Mouse (Mus musculus): ENCODE results near the gene Eloa. TPM values are rescaled to one million over a fixed set of nuclear protein-coding genes. Genes with fewer than 3 reads are reported as not detected.
A peak's percentile ranks its signal among the peaks of the same experiment; 100 is the strongest.

The Eloa gene
- polyA plus RNA-seq, 1 experiment from 2014 or later = 38.2 TPM

GRCm38 (mm10) chr4:136027416-136028131 lies 6.0 kb upstream of the Eloa start:
- no peak overlapping the region for H3K9ac ChIP-seq (ENCODE audit: low read depth, low read length)
- H3K36me3 ChIP-seq (ENCODE audit: control insufficient read depth, insufficient read depth, low read length) = no peaks in the 10 kb centered on the region
- H3K4me2 ChIP-seq (replicated peaks; ENCODE audit: low read depth, low read length) = no peak overlapping the region
- H3K4me1 ChIP-seq (replicated peaks; ENCODE audit: control insufficient read depth, insufficient read depth, low read length) = peaks cover 6% of the 10 kb centered on the region
- no peaks in the 10 kb centered on the region for H3K27me3 ChIP-seq (ENCODE audit: control insufficient read depth, insufficient read depth, low read length)
- DNase-seq (ENCODE audit: low spot score) (no peak), ATAC-seq (ENCODE audit: low FRiP score) (no peak)
- no peak overlapping the region for H3K4me3 ChIP-seq (ENCODE audit: low read depth, low read length)
- no peak overlapping the region for H3K27ac ChIP-seq (ENCODE audit: low read depth, low read length)
- H3K9me3 ChIP-seq (ENCODE audit: control insufficient read depth, low read length) = no peaks in the 10 kb centered on the region
- WGBS = 72% methylated on average over 8 of the region's 8 CpGs

GRCm38 (mm10) chr4:136025350-136025749 lies 3.8 kb upstream of the Eloa start:
- Histone ChIP-seq H3K4me3 (ENCODE audit: low read depth, low read length) (no peak overlapping the region), H3K4me2 (replicated peaks; ENCODE audit: low read depth, low read length) (no peak overlapping the region), H3K9ac (ENCODE audit: low read depth, low read length) (no peak overlapping the region), H3K36me3 (ENCODE audit: control insufficient read depth, insufficient read depth, low read length) (no peaks in the 10 kb centered on the region), H3K27me3 (ENCODE audit: control insufficient read depth, insufficient read depth, low read length) (no peaks in the 10 kb centered on the region), H3K4me1 (replicated peaks; ENCODE audit: control insufficient read depth, insufficient read depth, low read length) (no peaks in the 10 kb centered on the region), H3K27ac (ENCODE audit: low read depth, low read length) (no peak overlapping the region), H3K9me3 (ENCODE audit: control insufficient read depth, low read length) (no peaks in the 10 kb centered on the region)
- no peak for DNase-seq (ENCODE audit: low spot score)
- 93% methylated on average over 1 of the region's 1 CpGs for WGBS
- no peak for ATAC-seq (ENCODE audit: low FRiP score)

- ATAC-seq (ENCODE audit: low FRiP score) = no peak
- 98% methylated on average over 9 of the region's 9 CpGs for WGBS
- no peaks in the 10 kb centered on the region for H3K4me1 ChIP-seq (replicated peaks; ENCODE audit: control insufficient read depth, insufficient read depth, low read length)
- H3K27ac ChIP-seq (ENCODE audit: low read depth, low read length) = no peak overlapping the region
- no peaks in the 10 kb centered on the region for H3K27me3 ChIP-seq (ENCODE audit: control insufficient read depth, insufficient read depth, low read length)
- DNase-seq (ENCODE audit: low spot score) = no peak
- no peaks in the 10 kb centered on the region for H3K36me3 ChIP-seq (ENCODE audit: control insufficient read depth, insufficient read depth, low read length)
- no peaks in the 10 kb centered on the region for H3K9me3 ChIP-seq (ENCODE audit: control insufficient read depth, low read length)
- no peak overlapping the region for H3K4me2 ChIP-seq (replicated peaks; ENCODE audit: low read depth, low read length)
- H3K9ac ChIP-seq (ENCODE audit: low read depth, low read length) = no peak overlapping the region
- H3K4me3 ChIP-seq (ENCODE audit: low read depth, low read length) = no peak overlapping the region
These were observed 1.4 kb upstream of the Eloa start for GRCm38 (mm10) chr4:136022924-136023323.

- H3K27ac ChIP-seq (ENCODE audit: low read depth, low read length) = peak overlapping the region; percentile 67
These were observed 617 bp downstream of the Eloa start for GRCm38 (mm10) chr4:136020743-136021548.

GRCm38 (mm10) chr4:136016059-136016602 lies 5.4 kb downstream of the Eloa start:
- Histone ChIP-seq H3K9me3 (ENCODE audit: control insufficient read depth, low read length) (no peaks in the 10 kb centered on the region), H3K9ac (ENCODE audit: low read depth, low read length) (no peak overlapping the region), H3K4me2 (replicated peaks; ENCODE audit: low read depth, low read length) (no peak overlapping the region), H3K4me1 (replicated peaks; ENCODE audit: control insufficient read depth, insufficient read depth, low read length) (no peaks in the 10 kb centered on the region), H3K36me3 (ENCODE audit: control insufficient read depth, insufficient read depth, low read length) (no peaks in the 10 kb centered on the region), H3K4me3 (ENCODE audit: low read depth, low read length) (no peak overlapping the region), H3K27ac (ENCODE audit: low read depth, low read length) (no peak overlapping the region), H3K27me3 (ENCODE audit: control insufficient read depth, insufficient read depth, low read length) (no peaks in the 10 kb centered on the region)
- DNase-seq (ENCODE audit: low spot score) (no peak), ATAC-seq (ENCODE audit: low FRiP score) (no peak)
- 93% methylated on average over 3 of the region's 3 CpGs for WGBS

More at GRCm38 (mm10) chr4:136020743-136021548, 617 bp downstream of the Eloa start:
- no peaks in the 10 kb centered on the region for H3K4me1 ChIP-seq (replicated peaks; ENCODE audit: control insufficient read depth, insufficient read depth, low read length)
- 2% methylated on average over 47 of the region's 62 CpGs for WGBS
- DNase-seq (ENCODE audit: low spot score) = peak; percentile 27
- H3K4me3 ChIP-seq (ENCODE audit: low read depth, low read length) = peak overlapping the region; percentile 99
- ATAC-seq (ENCODE audit: low FRiP score) = peak; percentile 78
- peak overlapping the region; percentile 58 for H3K4me2 ChIP-seq (replicated peaks; ENCODE audit: low read depth, low read length)
- H3K9me3 ChIP-seq (ENCODE audit: control insufficient read depth, low read length) = no peaks in the 10 kb centered on the region
- H3K9ac ChIP-seq (ENCODE audit: low read depth, low read length) = peak overlapping the region; percentile 94
- no peaks in the 10 kb centered on the region for H3K27me3 ChIP-seq (ENCODE audit: control insufficient read depth, insufficient read depth, low read length)
- H3K36me3 ChIP-seq (ENCODE audit: control insufficient read depth, insufficient read depth, low read length) = no peaks in the 10 kb centered on the region

- H3K4me2 ChIP-seq (replicated peaks; ENCODE audit: low read depth, low read length) = no peak overlapping the region
- ATAC-seq (ENCODE audit: low FRiP score) (no peak), DNase-seq (ENCODE audit: low spot score) (no peak)
- peaks cover 18% of the 10 kb centered on the region for H3K36me3 ChIP-seq (ENCODE audit: control insufficient read depth, insufficient read depth, low read length)
- no peaks in the 10 kb centered on the region for H3K27me3 ChIP-seq (ENCODE audit: control insufficient read depth, insufficient read depth, low read length)
- no peaks in the 10 kb centered on the region for H3K9me3 ChIP-seq (ENCODE audit: control insufficient read depth, low read length)
- no peaks in the 10 kb centered on the region for H3K4me1 ChIP-seq (replicated peaks; ENCODE audit: control insufficient read depth, insufficient read depth, low read length)
- no peak overlapping the region for H3K9ac ChIP-seq (ENCODE audit: low read depth, low read length)
- 85% methylated on average over 4 of the region's 4 CpGs for WGBS
- H3K27ac ChIP-seq (ENCODE audit: low read depth, low read length) = no peak overlapping the region
- no peak overlapping the region for H3K4me3 ChIP-seq (ENCODE audit: low read depth, low read length)
These were observed 11.0 kb downstream of the Eloa start for GRCm38 (mm10) chr4:136010586-136010985.

GRCm38 (mm10) chr4:136008782-136009447 lies 12.6 kb downstream of the Eloa start:
- no peak overlapping the region for H3K4me3 ChIP-seq (ENCODE audit: low read depth, low read length)
- no peaks in the 10 kb centered on the region for H3K27me3 ChIP-seq (ENCODE audit: control insufficient read depth, insufficient read depth, low read length)
- H3K27ac ChIP-seq (ENCODE audit: low read depth, low read length) = no peak overlapping the region
- H3K36me3 ChIP-seq (ENCODE audit: control insufficient read depth, insufficient read depth, low read length) = peaks cover 28% of the 10 kb centered on the region
- ATAC-seq (ENCODE audit: low FRiP score) (no peak), DNase-seq (ENCODE audit: low spot score) (no peak)
- no peaks in the 10 kb centered on the region for H3K9me3 ChIP-seq (ENCODE audit: control insufficient read depth, low read length)
- H3K9ac ChIP-seq (ENCODE audit: low read depth, low read length) = no peak overlapping the region
- no peaks in the 10 kb centered on the region for H3K4me1 ChIP-seq (replicated peaks; ENCODE audit: control insufficient read depth, insufficient read depth, low read length)
- WGBS = 87% methylated on average over 8 of the region's 8 CpGs
- H3K4me2 ChIP-seq (replicated peaks; ENCODE audit: low read depth, low read length) = no peak overlapping the region

- H3K9me3 ChIP-seq (ENCODE audit: control insufficient read depth, low read length) = no peaks in the 10 kb centered on the region
- ATAC-seq (ENCODE audit: low FRiP score) (no peak), DNase-seq (ENCODE audit: low spot score) (no peak)
- no peak overlapping the region for H3K27ac ChIP-seq (ENCODE audit: low read depth, low read length)
- H3K4me2 ChIP-seq (replicated peaks; ENCODE audit: low read depth, low read length) = no peak overlapping the region
- H3K4me3 ChIP-seq (ENCODE audit: low read depth, low read length) = no peak overlapping the region
- H3K36me3 ChIP-seq (ENCODE audit: control insufficient read depth, insufficient read depth, low read length) = peaks cover 34% of the 10 kb centered on the region
- H3K27me3 ChIP-seq (ENCODE audit: control insufficient read depth, insufficient read depth, low read length) = no peaks in the 10 kb centered on the region
- 92% methylated on average over 3 of the region's 3 CpGs for WGBS
- H3K4me1 ChIP-seq (replicated peaks; ENCODE audit: control insufficient read depth, insufficient read depth, low read length) = no peaks in the 10 kb centered on the region
- no peak overlapping the region for H3K9ac ChIP-seq (ENCODE audit: low read depth, low read length)
These were observed 14.7 kb downstream of the Eloa start for GRCm38 (mm10) chr4:136006821-136007220.
